Mouse (Mus musculus): ENCODE data around the gene Etaa1. TPM values are rescaled to one million over a fixed set of nuclear protein-coding genes. Genes with fewer than 3 reads are reported as not detected.

Gene Etaa1
- polyA plus RNA-seq (2012; fragmentation: generic; extraction: Trizol), result 1.1 TPM

GRCm38 (mm10) chr11:17953231-17954134 is at the start of gene Etaa1:
Gene Etaa1 (minus strand): TSS chr11:17953875.
- H3K4me2 ChIP-seq (ENCODE audit: low read depth), result peak within 1 kb of the TSS; percentile 68
- no peaks in the 10 kb centered on the region for H3K27me3 ChIP-seq (ENCODE audit: control insufficient read depth, insufficient read depth, insufficient read length)
- H3K79me2 ChIP-seq (ENCODE audit: control insufficient read depth, insufficient read depth), result peaks cover 14% of the 10 kb centered on the region
- H3K36me3 ChIP-seq (ENCODE audit: control insufficient read depth, insufficient read depth), result peaks cover 10% of the 10 kb centered on the region
- peak within 1 kb of the TSS; percentile 55 for H3K4me3 ChIP-seq
- peak within 1 kb of the TSS; percentile 93 for H3ac ChIP-seq (ENCODE audit: control insufficient read depth, insufficient read length)
- TF ChIP-seq POLR2A (IDR thresholded peaks at IDR 0.05; ENCODE audit: insufficient read length, low read depth) (peak; percentile 77), E2F4 (IDR thresholded peaks at IDR 0.05; ENCODE audit: insufficient read depth) (peak; percentile 86), POLR2AphosphoS2 (IDR thresholded peaks at IDR 0.05; ENCODE audit: insufficient read length, low read depth) (peak; percentile 78), TCF12 (IDR thresholded peaks at IDR 0.05; ENCODE audit: insufficient read depth, poor library complexity, severe bottlenecking) (no peak)

DNA sequence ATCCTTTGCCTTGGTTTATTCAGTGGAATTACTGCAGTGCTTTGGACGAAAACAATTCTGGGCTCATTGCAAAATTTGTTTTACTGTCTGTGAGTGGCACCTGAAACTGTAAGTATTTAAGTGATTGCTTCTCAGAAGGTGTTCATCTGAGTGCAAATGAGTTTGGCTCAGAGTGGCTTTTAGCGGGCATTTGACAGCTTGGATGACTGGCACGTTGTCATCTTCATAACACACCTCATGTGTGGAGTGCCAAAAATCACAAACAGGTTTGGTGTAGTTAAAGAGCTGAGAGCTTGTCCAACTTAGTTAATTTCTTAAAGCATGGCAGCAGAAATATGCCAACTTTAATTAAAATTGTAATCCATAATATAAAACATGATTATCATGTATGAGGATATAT is 40.5 kb upstream of the Etaa1 start:
- H3ac ChIP-seq (ENCODE audit: control insufficient read depth, insufficient read length), result no peak overlapping the region
- no peak overlapping the region for H3K4me2 ChIP-seq (ENCODE audit: low read depth)
- no peaks in the 10 kb centered on the region for H3K27me3 ChIP-seq (ENCODE audit: control insufficient read depth, insufficient read depth, insufficient read length)
- no peak overlapping the region for H3K4me3 ChIP-seq
- H3K79me2 ChIP-seq (ENCODE audit: control insufficient read depth, insufficient read depth), result no peaks in the 10 kb centered on the region
- TF ChIP-seq MYOD1 (IDR thresholded peaks at IDR 0.05; ENCODE audit: control insufficient read depth in 1 of 3, insufficient read length in 2 of 3, low read depth in 2 of 3), result no peak
- no peak for TF ChIP-seq POLR2AphosphoS2 (IDR thresholded peaks at IDR 0.05; ENCODE audit: insufficient read length, low read depth)
- no peak for TF ChIP-seq TCF12 (IDR thresholded peaks at IDR 0.05; ENCODE audit: insufficient read depth, poor library complexity, severe bottlenecking)
- no peak for TF ChIP-seq MAX (IDR thresholded peaks at IDR 0.05; ENCODE audit: low read depth)
- no peak for TF ChIP-seq POLR2A (IDR thresholded peaks at IDR 0.05; ENCODE audit: insufficient read length, low read depth)
- TF ChIP-seq SRF (IDR thresholded peaks at IDR 0.05; ENCODE audit: control insufficient read depth, insufficient read length, low read depth), result no peak
- TF ChIP-seq USF1 (IDR thresholded peaks at IDR 0.05; ENCODE audit: low read depth), result no peak
- no peak for TF ChIP-seq E2F4 (IDR thresholded peaks at IDR 0.05; ENCODE audit: insufficient read depth)
- TF ChIP-seq TCF3 (IDR thresholded peaks at IDR 0.05; ENCODE audit: insufficient read length, low read depth), result no peak
- H3K36me3 ChIP-seq (ENCODE audit: control insufficient read depth, insufficient read depth), result no peaks in the 10 kb centered on the region

DNA sequence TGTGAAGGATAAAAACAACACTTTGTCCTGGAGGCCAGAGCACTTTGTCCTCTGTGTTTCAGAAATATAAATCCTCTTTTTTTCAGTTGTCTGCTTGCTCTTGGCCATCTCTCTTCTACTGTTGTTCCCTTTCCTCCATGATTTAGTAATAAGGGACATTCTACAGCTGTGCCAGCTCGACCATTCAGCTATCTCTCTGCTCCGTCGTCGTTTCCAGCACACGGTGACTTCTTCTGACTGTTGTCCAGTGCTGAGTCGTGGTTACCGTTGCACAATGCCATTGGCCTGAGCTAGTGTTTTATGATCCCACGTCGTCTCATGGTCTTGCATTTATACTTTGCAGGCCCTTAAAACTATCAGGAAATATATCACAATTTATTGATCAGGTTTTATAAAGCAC is 38.6 kb upstream of the Etaa1 start:
- Histone ChIP-seq H3K4me2 (ENCODE audit: low read depth) (no peak overlapping the region), H3K36me3 (ENCODE audit: control insufficient read depth, insufficient read depth) (no peaks in the 10 kb centered on the region), H3K79me2 (ENCODE audit: control insufficient read depth, insufficient read depth) (no peaks in the 10 kb centered on the region), H3ac (ENCODE audit: control insufficient read depth, insufficient read length) (no peak overlapping the region), H3K4me3 (no peak overlapping the region), H3K27me3 (ENCODE audit: control insufficient read depth, insufficient read depth, insufficient read length) (no peaks in the 10 kb centered on the region)
- TF ChIP-seq POLR2AphosphoS2 (IDR thresholded peaks at IDR 0.05; ENCODE audit: insufficient read length, low read depth), result no peak
- TF ChIP-seq MYOD1 (IDR thresholded peaks at IDR 0.05; ENCODE audit: control insufficient read depth in 1 of 3, insufficient read length in 2 of 3, low read depth in 2 of 3), result no peak
- no peak for TF ChIP-seq E2F4 (IDR thresholded peaks at IDR 0.05; ENCODE audit: insufficient read depth)
- TF ChIP-seq SRF (IDR thresholded peaks at IDR 0.05; ENCODE audit: control insufficient read depth, insufficient read length, low read depth), result no peak
- no peak for TF ChIP-seq TCF3 (IDR thresholded peaks at IDR 0.05; ENCODE audit: insufficient read length, low read depth)
- no peak for TF ChIP-seq POLR2A (IDR thresholded peaks at IDR 0.05; ENCODE audit: insufficient read length, low read depth)
- TF ChIP-seq MYOG (IDR thresholded peaks at IDR 0.05; ENCODE audit: control insufficient read depth in 1 of 3, insufficient read depth in 1 of 3, insufficient read length in 2 of 3, low read depth in 2 of 3), result no peak
- no peak for TF ChIP-seq TCF12 (IDR thresholded peaks at IDR 0.05; ENCODE audit: insufficient read depth, poor library complexity, severe bottlenecking)
- TF ChIP-seq MAX (IDR thresholded peaks at IDR 0.05; ENCODE audit: low read depth), result no peak
- TF ChIP-seq USF1 (IDR thresholded peaks at IDR 0.05; ENCODE audit: low read depth), result no peak
- no peak for TF ChIP-seq CEBPB (IDR thresholded peaks at IDR 0.05; ENCODE audit: insufficient read depth, poor library complexity, severe bottlenecking)

- H3ac ChIP-seq (ENCODE audit: control insufficient read depth, insufficient read length), result no peak overlapping the region
- H3K4me2 ChIP-seq (ENCODE audit: low read depth), result no peak overlapping the region
- H3K4me3 ChIP-seq, result no peak overlapping the region
- no peaks in the 10 kb centered on the region for H3K27me3 ChIP-seq (ENCODE audit: control insufficient read depth, insufficient read depth, insufficient read length)
- TF ChIP-seq REST (IDR thresholded peaks at IDR 0.05; ENCODE audit: insufficient read depth, insufficient read length) (no peak), MYOG (IDR thresholded peaks at IDR 0.05; ENCODE audit: control insufficient read depth in 1 of 3, insufficient read depth in 1 of 3, insufficient read length in 2 of 3, low read depth in 2 of 3) (no peak), E2F4 (IDR thresholded peaks at IDR 0.05; ENCODE audit: insufficient read depth) (no peak), MAX (IDR thresholded peaks at IDR 0.05; ENCODE audit: low read depth) (no peak), USF1 (IDR thresholded peaks at IDR 0.05; ENCODE audit: low read depth) (no peak), CEBPB (IDR thresholded peaks at IDR 0.05; ENCODE audit: insufficient read depth, poor library complexity, severe bottlenecking) (no peak), POLR2A (IDR thresholded peaks at IDR 0.05; ENCODE audit: insufficient read length, low read depth) (no peak), MYOD1 (IDR thresholded peaks at IDR 0.05; ENCODE audit: control insufficient read depth in 1 of 3, insufficient read length in 2 of 3, low read depth in 2 of 3) (no peak), POLR2AphosphoS2 (IDR thresholded peaks at IDR 0.05; ENCODE audit: insufficient read length, low read depth) (no peak), TCF12 (IDR thresholded peaks at IDR 0.05; ENCODE audit: insufficient read depth, poor library complexity, severe bottlenecking) (no peak), TCF3 (IDR thresholded peaks at IDR 0.05; ENCODE audit: insufficient read length, low read depth) (no peak), SRF (IDR thresholded peaks at IDR 0.05; ENCODE audit: control insufficient read depth, insufficient read length, low read depth) (no peak)
- H3K79me2 ChIP-seq (ENCODE audit: control insufficient read depth, insufficient read depth), result no peaks in the 10 kb centered on the region
- H3K36me3 ChIP-seq (ENCODE audit: control insufficient read depth, insufficient read depth), result no peaks in the 10 kb centered on the region
Measured at GRCm38 (mm10) chr11:17983331-17983730, 29.7 kb upstream of the Etaa1 start.

Data from myocyte (in vitro differentiated cells).